Mouse (Mus musculus): ENCODE results near the gene Hist2h2aa2. TPM values are rescaled to one million over a fixed set of nuclear protein-coding genes. Genes with fewer than 3 reads are reported as not detected.

Hist2h2aa2 gene
- polyA plus RNA-seq, 1 experiment from 2014 or later = 35.1 TPM

DNA sequence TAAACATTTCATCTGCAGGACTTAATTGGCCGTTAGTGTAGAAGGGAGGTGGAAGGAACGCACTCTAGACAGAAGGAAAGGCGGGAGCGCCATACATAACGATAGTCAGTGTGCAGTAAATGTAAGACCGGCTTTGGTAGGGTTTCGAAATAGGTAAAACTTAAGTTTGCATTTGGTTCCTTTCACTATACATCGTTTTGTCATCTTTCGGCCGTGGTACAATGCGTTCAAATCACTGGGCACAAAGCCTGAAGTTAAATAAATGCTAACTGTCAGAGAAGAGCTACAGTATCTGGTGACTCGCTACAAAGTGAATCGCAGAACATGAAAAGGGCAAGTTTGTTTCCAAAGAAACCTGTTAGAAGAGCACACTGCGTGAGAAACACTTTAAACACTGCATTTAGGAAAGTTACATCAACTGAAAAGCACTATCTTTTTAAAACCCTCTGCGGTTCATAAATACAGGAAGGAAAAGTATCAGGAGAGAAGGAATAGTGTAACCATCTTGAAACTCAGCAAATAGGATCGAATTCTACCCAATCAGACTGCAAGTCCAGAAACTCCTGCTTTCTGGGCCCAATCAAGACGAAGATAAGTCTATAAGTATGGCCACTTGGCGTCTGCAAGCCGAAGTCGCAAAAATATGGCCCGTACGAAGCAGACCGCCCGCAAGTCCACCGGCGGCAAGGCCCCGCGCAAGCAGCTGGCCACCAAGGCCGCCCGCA is 28.1 kb upstream of the Hist2h2aa2 start, which contains the start of gene Hist2h3b:
Hist2h3b (plus strand) TSS at position 604 of the 725 bp plus-strand sequence.
- peak within 1 kb of the TSS; percentile 80 for H3K4me2 ChIP-seq
- H3K4me1 ChIP-seq = peaks cover 20% of the 10 kb centered on the region
- no peaks in the 10 kb centered on the region for H3K36me3 ChIP-seq
- peak within 1 kb of the TSS; percentile 52 for H3K4me3 ChIP-seq
- WGBS = 19% methylated on average over 30 of the region's 30 CpGs
- no peaks in the 10 kb centered on the region for H3K27me3 ChIP-seq
- no peaks in the 10 kb centered on the region for H3K9me3 ChIP-seq
- H3K9ac ChIP-seq = 0 out of 2 replicates have a peak within 1 kb of the TSS, but pooled peaks have one; percentile 20
- ATAC-seq (ENCODE audit: insufficient number of reproducible peaks, low FRiP score, low TSS enrichment, low read depth) = peak; percentile 69
- peak within 1 kb of the TSS; percentile 96 for H3K27ac ChIP-seq

GRCm38 (mm10) chr3:96267541-96267940 is 27.5 kb upstream of the Hist2h2aa2 start:
- Histone ChIP-seq H3K36me3 (no peaks in the 10 kb centered on the region), H3K9me3 (no peaks in the 10 kb centered on the region), H3K4me1 (peaks cover 21% of the 10 kb centered on the region), H3K9ac (no peak overlapping the region), H3K27ac (peak overlapping the region; percentile 92), H3K4me3 (no peak overlapping the region), H3K27me3 (no peaks in the 10 kb centered on the region), H3K4me2 (peak overlapping the region; percentile 47; the same call in 1 of the 2 replicates)
- ATAC-seq (ENCODE audit: insufficient number of reproducible peaks, low FRiP score, low TSS enrichment, low read depth) = no peak
- WGBS = 83% methylated on average over 4 of the region's 4 CpGs

DNA sequence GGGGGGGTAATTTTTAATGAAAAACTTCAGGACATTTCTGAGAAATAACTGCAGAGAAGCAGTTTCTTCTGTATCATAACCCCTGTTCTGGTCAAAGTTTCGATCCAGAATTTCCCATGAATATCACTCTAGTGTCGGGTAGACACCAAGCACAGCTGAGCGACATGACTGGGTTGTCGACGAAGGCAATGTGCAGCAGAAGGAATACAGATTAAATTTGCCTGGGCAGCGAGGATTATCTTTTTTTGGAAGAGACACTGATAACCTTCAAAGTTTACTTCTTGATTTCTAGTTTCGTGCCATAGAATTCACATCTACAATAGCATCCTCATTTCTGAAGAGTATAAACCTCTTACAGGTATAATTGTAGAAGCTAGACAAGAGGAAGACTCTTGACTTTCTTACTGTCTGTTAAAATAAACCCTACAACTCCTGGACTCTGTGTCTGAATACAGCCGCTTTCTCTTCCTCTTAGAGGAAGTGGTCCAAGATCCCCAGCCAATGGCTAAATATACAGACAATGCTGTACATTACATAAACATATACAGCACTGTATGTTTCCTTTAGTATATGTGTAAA is 26.1 kb upstream of the Hist2h2aa2 start:
- Histone ChIP-seq H3K27ac (no peak overlapping the region), H3K4me2 (no peak overlapping the region), H3K9me3 (no peaks in the 10 kb centered on the region), H3K9ac (no peak overlapping the region), H3K27me3 (no peaks in the 10 kb centered on the region), H3K36me3 (no peaks in the 10 kb centered on the region), H3K4me1 (peaks cover 31% of the 10 kb centered on the region), H3K4me3 (no peak overlapping the region)
- no peak for ATAC-seq (ENCODE audit: insufficient number of reproducible peaks, low FRiP score, low TSS enrichment, low read depth)
- 92% methylated on average over 8 of the region's 8 CpGs for WGBS

DNA sequence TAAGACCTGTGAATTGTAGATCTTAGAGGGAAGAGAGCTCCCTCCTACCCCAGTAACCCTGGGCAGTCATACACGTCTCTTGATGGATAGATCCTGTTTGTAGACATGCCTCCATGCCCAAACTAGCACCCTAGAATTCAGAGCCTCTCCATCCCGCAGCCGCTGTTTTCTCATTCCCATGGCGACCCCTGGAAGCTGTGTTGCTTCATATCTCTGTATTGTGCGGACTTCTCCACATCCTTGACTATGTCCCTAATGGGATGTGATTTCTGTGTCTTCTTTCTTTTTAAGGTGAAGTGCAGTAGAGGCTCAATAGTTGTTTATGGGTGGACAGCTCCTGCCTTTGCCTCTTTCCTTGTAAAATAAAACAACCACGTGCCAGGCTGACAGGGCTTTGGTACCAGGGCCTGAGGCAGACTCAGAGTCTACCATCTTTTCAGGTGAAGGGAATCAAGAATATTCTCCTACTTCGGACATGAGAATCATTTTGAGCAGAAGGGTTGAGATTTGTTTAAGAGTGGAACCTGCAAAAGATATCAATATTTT is 24.4 kb upstream of the Hist2h2aa2 start:
- H3K4me2 ChIP-seq = peak overlapping the region; percentile 52
- peak overlapping the region; percentile 59 for H3K4me3 ChIP-seq
- no peaks in the 10 kb centered on the region for H3K36me3 ChIP-seq
- H3K27me3 ChIP-seq = no peaks in the 10 kb centered on the region
- no peaks in the 10 kb centered on the region for H3K9me3 ChIP-seq
- H3K27ac ChIP-seq = peak overlapping the region; percentile 98
- WGBS = 71% methylated on average over 7 of the region's 7 CpGs
- H3K4me1 ChIP-seq = peaks cover 27% of the 10 kb centered on the region
- H3K9ac ChIP-seq = peak overlapping the region; percentile 40; the same call in 1 of the 2 replicates
- ATAC-seq (ENCODE audit: insufficient number of reproducible peaks, low FRiP score, low TSS enrichment, low read depth) = no peak

- Histone ChIP-seq H3K4me2 (peak overlapping the region; percentile 52), H3K36me3 (no peaks in the 10 kb centered on the region), H3K9me3 (no peaks in the 10 kb centered on the region), H3K4me3 (peak overlapping the region; percentile 59), H3K9ac (peak overlapping the region; percentile 40), H3K27me3 (no peaks in the 10 kb centered on the region), H3K27ac (peak overlapping the region; percentile 98), H3K4me1 (peaks cover 27% of the 10 kb centered on the region)
- ATAC-seq (ENCODE audit: insufficient number of reproducible peaks, low FRiP score, low TSS enrichment, low read depth) = no peak
- 6% methylated on average over 27 of the region's 27 CpGs for WGBS
Observed at GRCm38 (mm10) chr3:96263558-96264403, 23.7 kb upstream of the Hist2h2aa2 start.

DNA sequence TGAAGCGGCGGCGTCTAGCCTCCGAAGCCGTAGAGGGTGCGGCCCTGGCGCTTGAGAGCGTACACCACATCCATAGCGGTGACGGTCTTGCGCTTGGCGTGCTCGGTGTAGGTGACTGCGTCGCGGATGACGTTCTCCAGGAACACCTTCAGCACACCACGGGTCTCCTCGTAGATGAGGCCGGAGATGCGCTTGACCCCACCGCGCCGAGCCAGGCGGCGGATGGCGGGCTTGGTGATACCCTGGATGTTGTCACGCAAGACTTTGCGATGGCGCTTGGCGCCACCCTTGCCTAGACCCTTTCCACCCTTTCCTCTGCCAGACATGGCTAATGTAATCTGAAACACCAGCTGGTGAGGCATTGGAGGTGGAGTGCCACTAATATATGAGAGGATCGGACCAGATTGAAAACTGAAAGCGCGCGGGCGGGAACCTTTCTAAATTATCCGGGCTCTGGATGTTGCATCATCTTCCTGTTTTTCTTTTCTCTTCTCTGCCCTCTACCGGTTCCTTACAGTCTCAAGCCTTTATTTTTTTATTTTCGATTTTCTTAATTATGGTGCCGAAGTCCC is 23.0 kb upstream of the Hist2h2aa2 start, which contains the start of gene Hist2h4:
Hist2h4 (minus strand) TSS at position 333 of the 572 bp plus-strand sequence.
- H3K4me3 ChIP-seq = peak within 1 kb of the TSS; percentile 59
- peak; percentile 88 for ATAC-seq (ENCODE audit: insufficient number of reproducible peaks, low FRiP score, low TSS enrichment, low read depth)
- peak within 1 kb of the TSS; percentile 98 for H3K27ac ChIP-seq
- H3K9me3 ChIP-seq = no peaks in the 10 kb centered on the region
- peak within 1 kb of the TSS; percentile 69 for H3K4me2 ChIP-seq
- peaks cover 25% of the 10 kb centered on the region for H3K4me1 ChIP-seq
- WGBS = under 1% methylated on average over 40 of the region's 40 CpGs
- no peaks in the 10 kb centered on the region for H3K36me3 ChIP-seq
- H3K9ac ChIP-seq = peak within 1 kb of the TSS; percentile 73
- H3K27me3 ChIP-seq = no peaks in the 10 kb centered on the region

- Histone ChIP-seq H3K4me2 (peak overlapping the region; percentile 69), H3K36me3 (no peaks in the 10 kb centered on the region), H3K9ac (peak overlapping the region; percentile 73), H3K4me1 (peaks cover 22% of the 10 kb centered on the region), H3K27ac (peak overlapping the region; percentile 98), H3K4me3 (peak overlapping the region; percentile 59), H3K9me3 (no peaks in the 10 kb centered on the region), H3K27me3 (no peaks in the 10 kb centered on the region)
- peak; percentile 81 for ATAC-seq (ENCODE audit: insufficient number of reproducible peaks, low FRiP score, low TSS enrichment, low read depth)
- WGBS = under 1% methylated on average over 19 of the region's 19 CpGs
Observed at GRCm38 (mm10) chr3:96262216-96262875, 22.3 kb upstream of the Hist2h2aa2 start.

DNA sequence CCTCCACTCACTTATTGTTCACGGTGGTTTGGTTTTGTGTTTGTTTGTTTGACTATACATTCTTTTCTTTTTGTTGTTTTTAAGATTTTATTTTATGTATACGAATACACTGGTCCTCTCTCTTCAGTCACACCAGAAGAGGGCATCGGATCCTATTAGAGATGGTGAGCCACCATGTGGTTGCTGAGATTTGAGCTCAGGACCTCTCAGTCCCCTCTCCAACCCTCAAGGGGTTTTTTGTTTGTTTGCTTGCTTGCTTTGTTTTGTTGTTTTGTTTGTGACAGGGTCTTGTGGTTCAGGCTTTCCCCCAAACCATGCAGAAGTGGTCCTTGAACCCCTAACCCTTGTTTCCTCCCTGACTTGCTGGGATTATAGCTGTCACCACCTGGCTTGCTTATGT is 21.5 kb upstream of the Hist2h2aa2 start:
- WGBS = 53% methylated on average over 3 of the region's 3 CpGs
- H3K27ac ChIP-seq = peak overlapping the region; percentile 98
- no peaks in the 10 kb centered on the region for H3K36me3 ChIP-seq
- H3K4me2 ChIP-seq = peak overlapping the region; percentile 69
- peaks cover 23% of the 10 kb centered on the region for H3K4me1 ChIP-seq
- H3K9me3 ChIP-seq = no peaks in the 10 kb centered on the region
- H3K27me3 ChIP-seq = no peaks in the 10 kb centered on the region
- no peak for ATAC-seq (ENCODE audit: insufficient number of reproducible peaks, low FRiP score, low TSS enrichment, low read depth)
- peak overlapping the region; percentile 59 for H3K4me3 ChIP-seq
- H3K9ac ChIP-seq = 0 out of 2 replicates have a peak overlapping the region, but pooled peaks have one; percentile 73

DNA sequence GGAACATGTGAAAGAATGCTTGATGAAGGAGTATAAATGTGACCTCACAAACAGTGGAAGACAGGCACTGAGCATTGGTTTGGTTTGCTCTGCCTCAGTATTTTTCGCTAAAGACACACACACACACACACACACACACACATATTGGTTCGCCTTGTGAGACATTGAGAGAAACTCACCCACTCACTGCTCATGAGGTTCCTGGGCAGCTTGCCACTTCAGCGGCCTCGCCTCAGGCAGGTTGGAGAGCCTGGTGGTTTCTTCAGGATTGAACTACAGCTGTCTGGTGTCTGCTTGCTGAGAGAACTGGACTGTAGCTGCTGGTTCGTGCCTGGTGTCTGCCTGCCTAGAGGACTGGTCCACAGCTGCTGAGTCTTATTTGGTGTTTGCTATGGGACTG is 20.1 kb upstream of the Hist2h2aa2 start:
- no peak for ATAC-seq (ENCODE audit: insufficient number of reproducible peaks, low FRiP score, low TSS enrichment, low read depth)
- WGBS = 86% methylated on average over 5 of the region's 5 CpGs
- Histone ChIP-seq H3K9ac (no peak overlapping the region), H3K9me3 (no peaks in the 10 kb centered on the region), H3K4me1 (peaks cover 25% of the 10 kb centered on the region), H3K27me3 (no peaks in the 10 kb centered on the region), H3K27ac (no peak overlapping the region), H3K4me3 (no peak overlapping the region), H3K4me2 (no peak overlapping the region), H3K36me3 (no peaks in the 10 kb centered on the region)

DNA sequence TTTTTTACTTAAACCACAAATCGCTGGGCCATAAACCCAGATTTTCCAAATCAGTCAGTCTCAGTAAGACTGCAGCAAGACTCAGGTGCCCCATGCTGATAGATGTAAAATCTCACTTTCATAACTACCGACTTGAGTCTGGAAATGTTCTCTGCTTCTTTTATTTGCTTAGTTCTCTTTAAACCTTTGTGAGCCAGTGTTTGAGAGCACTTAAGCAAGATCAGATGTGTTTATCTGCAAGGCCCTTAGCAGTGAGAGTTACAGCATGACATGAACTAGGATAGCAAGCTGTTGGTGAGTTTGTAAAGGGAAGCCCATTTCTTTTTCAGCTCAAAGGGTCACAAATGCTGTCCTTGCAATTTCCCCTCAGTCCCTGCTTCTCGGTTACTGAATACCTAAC is 17.1 kb upstream of the Hist2h2aa2 start:
- peaks cover 11% of the 10 kb centered on the region for H3K4me1 ChIP-seq
- no peaks in the 10 kb centered on the region for H3K9me3 ChIP-seq
- 0 out of 2 replicates have a peak overlapping the region, but pooled peaks have one; percentile 3 for H3K27ac ChIP-seq
- 48% methylated on average over 3 of the region's 3 CpGs for WGBS
- H3K36me3 ChIP-seq = no peaks in the 10 kb centered on the region
- H3K9ac ChIP-seq = no peak overlapping the region
- H3K27me3 ChIP-seq = no peaks in the 10 kb centered on the region
- H3K4me3 ChIP-seq = no peak overlapping the region
- ATAC-seq (ENCODE audit: insufficient number of reproducible peaks, low FRiP score, low TSS enrichment, low read depth) = no peak
- H3K4me2 ChIP-seq = no peak overlapping the region

Data from limb, embryonic 15.5 days (tissue).